Mouse (Mus musculus): Measurements from ENCODE around the gene Mgll. TPM values are rescaled to one million over a fixed set of nuclear protein-coding genes. Genes with fewer than 3 reads are reported as not detected.

Gene Mgll
- polyA plus RNA-seq, 1 experiment from 2014 or later = 8.0 TPM

- ATAC-seq (ENCODE audit: insufficient number of reproducible peaks, insufficient read depth, low FRiP score, low TSS enrichment, low read depth) = no peak
Observed at GRCm38 (mm10) chr6:88702887-88703286, 21.3 kb upstream of the Mgll start.

DNA sequence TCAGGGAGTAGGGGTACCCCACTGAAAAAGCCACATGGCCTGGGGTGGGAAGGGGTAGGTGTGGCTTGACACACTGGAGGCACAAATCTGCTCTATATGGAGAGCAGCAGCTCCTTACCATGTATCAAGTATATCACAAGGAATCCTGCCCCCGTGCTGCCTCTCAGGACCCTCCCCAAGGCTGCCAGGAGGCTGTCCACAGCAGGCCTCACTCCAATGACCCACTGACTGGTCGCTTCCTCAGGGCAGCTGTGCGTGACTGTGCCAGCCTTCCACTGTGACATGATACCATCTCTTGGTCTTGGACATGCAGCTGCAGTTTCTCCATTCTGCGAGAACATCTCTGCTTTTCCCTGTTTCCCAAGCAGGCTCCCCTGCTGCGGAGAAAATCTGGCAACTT, 20.5 kb upstream of the Mgll start:
- WGBS = 87% methylated on average over 5 of the region's 5 CpGs
- no peak for ATAC-seq (ENCODE audit: insufficient number of reproducible peaks, insufficient read depth, low FRiP score, low TSS enrichment, low read depth)
- H3K4me3 ChIP-seq (replicated peaks) = no peak overlapping the region
- H3K9me3 ChIP-seq = no peaks in the 10 kb centered on the region
- no peaks in the 10 kb centered on the region for H3K36me3 ChIP-seq
- no peak overlapping the region for H3K4me2 ChIP-seq
- H3K27me3 ChIP-seq = no peaks in the 10 kb centered on the region
- H3K27ac ChIP-seq = no peak overlapping the region
- no peak overlapping the region for H3K9ac ChIP-seq (replicated peaks)
- H3K4me1 ChIP-seq (replicated peaks) = no peaks in the 10 kb centered on the region

More at GRCm38 (mm10) chr6:88702887-88703286, 21.3 kb upstream of the Mgll start:
- no peak overlapping the region for H3K4me3 ChIP-seq (replicated peaks)
- no peaks in the 10 kb centered on the region for H3K27me3 ChIP-seq
- H3K4me1 ChIP-seq (replicated peaks) = no peaks in the 10 kb centered on the region
- H3K27ac ChIP-seq = no peak overlapping the region
- H3K36me3 ChIP-seq = no peaks in the 10 kb centered on the region
- no peak overlapping the region for H3K4me2 ChIP-seq
- H3K9ac ChIP-seq (replicated peaks) = no peak overlapping the region
- no peaks in the 10 kb centered on the region for H3K9me3 ChIP-seq
- 94% methylated on average over 1 of the region's 1 CpGs for WGBS

DNA sequence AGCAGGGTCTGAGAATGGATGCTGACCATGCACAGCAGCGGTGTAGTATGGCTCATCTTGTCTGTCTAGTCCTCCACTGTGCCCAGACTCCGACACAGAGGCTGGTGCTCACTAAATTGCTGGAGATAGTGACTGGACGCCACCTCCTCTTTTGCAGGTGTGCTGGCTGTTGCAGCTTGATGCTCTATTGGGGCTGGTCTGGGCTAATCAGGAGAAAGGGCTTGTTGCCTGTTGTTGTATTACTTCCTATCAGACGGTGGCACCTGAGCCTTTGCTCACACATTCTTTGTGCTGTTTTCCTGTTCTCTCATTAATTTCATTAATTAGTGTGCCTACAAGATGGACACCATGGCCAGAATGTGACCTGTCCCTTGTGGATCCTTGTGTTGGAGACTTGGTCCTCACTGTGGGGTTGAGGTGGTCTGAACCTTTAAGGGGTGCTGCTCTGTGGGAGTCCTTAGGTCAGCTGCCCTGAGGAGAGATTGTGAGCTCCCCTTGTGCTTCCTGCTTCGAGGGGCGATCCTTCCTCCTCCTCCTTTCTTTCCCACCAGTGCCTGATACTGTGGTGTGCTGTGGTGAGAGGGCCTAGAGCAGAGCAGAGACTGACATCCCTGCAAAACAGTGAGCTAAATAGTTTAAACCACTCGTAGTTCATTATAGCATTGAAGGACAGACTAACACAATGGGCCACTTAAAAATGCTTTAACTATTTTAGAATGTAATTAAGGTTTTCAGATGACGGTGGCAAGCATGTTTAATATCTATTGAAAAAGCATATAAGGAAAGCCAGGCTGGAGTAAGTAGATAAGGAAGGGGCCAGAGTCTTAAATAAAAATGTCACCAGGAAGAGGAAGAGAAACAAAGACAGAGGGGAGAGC, 15.6 kb upstream of the Mgll start:
- H3K9me3 ChIP-seq = no peaks in the 10 kb centered on the region
- no peaks in the 10 kb centered on the region for H3K36me3 ChIP-seq
- ATAC-seq (ENCODE audit: insufficient number of reproducible peaks, insufficient read depth, low FRiP score, low TSS enrichment, low read depth) = no peak
- H3K4me3 ChIP-seq (replicated peaks) = no peak overlapping the region
- no peak overlapping the region for H3K4me2 ChIP-seq
- no peaks in the 10 kb centered on the region for H3K27me3 ChIP-seq
- H3K4me1 ChIP-seq (replicated peaks) = no peaks in the 10 kb centered on the region
- no peak overlapping the region for H3K9ac ChIP-seq (replicated peaks)
- 74% methylated on average over 8 of the region's 8 CpGs for WGBS
- no peak overlapping the region for H3K27ac ChIP-seq

DNA sequence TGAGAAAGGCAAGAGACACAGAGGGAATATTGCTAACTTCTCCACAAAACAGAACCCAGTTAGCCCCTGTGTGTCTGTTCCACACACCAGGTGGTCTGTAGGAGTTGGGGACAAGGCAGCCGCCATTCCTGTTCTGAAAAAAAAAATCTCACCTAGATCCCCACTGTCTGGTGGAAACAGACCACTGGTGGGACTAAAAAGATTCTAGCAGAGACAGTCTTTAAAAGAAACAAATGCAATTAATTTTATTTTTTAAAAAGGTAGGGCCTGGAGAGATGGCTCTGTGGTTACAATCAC, 15.0 kb upstream of the Mgll start:
- Histone ChIP-seq H3K4me2 (no peak overlapping the region), H3K36me3 (no peaks in the 10 kb centered on the region), H3K4me3 (replicated peaks) (no peak overlapping the region), H3K27ac (no peak overlapping the region), H3K9me3 (no peaks in the 10 kb centered on the region), H3K27me3 (no peaks in the 10 kb centered on the region), H3K9ac (replicated peaks) (no peak overlapping the region), H3K4me1 (replicated peaks) (no peaks in the 10 kb centered on the region)
- 85% methylated on average over 1 of the region's 1 CpGs for WGBS
- ATAC-seq (ENCODE audit: insufficient number of reproducible peaks, insufficient read depth, low FRiP score, low TSS enrichment, low read depth) = no peak

DNA sequence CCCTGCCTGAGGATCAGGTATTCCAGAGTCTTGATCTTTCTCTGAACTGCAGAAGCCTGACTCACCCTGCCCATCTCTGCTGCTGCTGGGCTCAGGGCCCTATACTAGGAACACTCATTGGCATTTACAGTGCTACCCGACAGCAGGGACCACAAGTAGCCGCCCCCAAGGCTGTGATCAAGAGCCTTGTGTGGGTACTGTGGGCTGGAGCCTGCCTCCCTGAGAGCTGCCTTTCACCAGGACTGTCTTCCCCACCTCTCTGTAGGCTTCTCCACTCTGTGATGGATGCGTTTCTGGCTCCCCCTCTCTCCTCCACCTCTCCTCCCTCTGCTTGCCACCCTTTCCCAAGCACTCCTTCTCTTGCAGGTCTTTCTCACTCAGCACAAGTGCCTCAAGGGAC, 12.9 kb upstream of the Mgll start:
- no peak for ATAC-seq (ENCODE audit: insufficient number of reproducible peaks, insufficient read depth, low FRiP score, low TSS enrichment, low read depth)
- H3K27ac ChIP-seq = no peak overlapping the region
- H3K36me3 ChIP-seq = no peaks in the 10 kb centered on the region
- no peak overlapping the region for H3K9ac ChIP-seq (replicated peaks)
- H3K4me2 ChIP-seq = no peak overlapping the region
- 0 out of 2 replicates have a peak, but pooled peaks cover 4% of the 10 kb centered on the region for H3K4me1 ChIP-seq (replicated peaks)
- 67% methylated on average over 3 of the region's 3 CpGs for WGBS
- no peaks in the 10 kb centered on the region for H3K9me3 ChIP-seq
- no peaks in the 10 kb centered on the region for H3K27me3 ChIP-seq
- no peak overlapping the region for H3K4me3 ChIP-seq (replicated peaks)

- H3K27ac ChIP-seq = no peak overlapping the region
- no peak overlapping the region for H3K4me2 ChIP-seq
- no peaks in the 10 kb centered on the region for H3K9me3 ChIP-seq
- 83% methylated on average over 4 of the region's 4 CpGs for WGBS
- H3K36me3 ChIP-seq = no peaks in the 10 kb centered on the region
- H3K27me3 ChIP-seq = no peaks in the 10 kb centered on the region
- H3K9ac ChIP-seq (replicated peaks) = no peak overlapping the region
- H3K4me1 ChIP-seq (replicated peaks) = 0 out of 2 replicates have a peak, but pooled peaks cover 4% of the 10 kb centered on the region
- ATAC-seq (ENCODE audit: insufficient number of reproducible peaks, insufficient read depth, low FRiP score, low TSS enrichment, low read depth) = no peak
- no peak overlapping the region for H3K4me3 ChIP-seq (replicated peaks)
Observed at GRCm38 (mm10) chr6:88712083-88712482, 12.1 kb upstream of the Mgll start.

DNA sequence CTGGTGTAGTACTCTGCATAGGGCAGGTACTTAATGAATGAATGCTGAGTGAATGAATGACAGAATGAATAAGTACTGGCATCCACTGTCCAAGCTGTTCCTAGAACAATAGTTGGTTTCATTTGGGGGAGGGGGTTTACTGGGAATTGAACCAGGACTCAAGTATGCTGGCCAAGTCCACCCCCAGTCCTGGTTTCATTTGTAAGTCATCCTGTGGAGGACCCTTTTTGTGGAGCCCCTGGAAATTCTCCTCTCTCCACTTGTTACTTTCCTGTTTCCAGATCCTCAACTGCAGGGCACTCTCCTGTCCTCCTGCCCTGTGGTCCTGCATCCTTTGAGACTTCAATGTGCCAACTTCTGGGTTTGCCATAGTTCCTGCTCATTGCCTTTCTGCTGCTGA, 10.9 kb upstream of the Mgll start:
- Histone ChIP-seq H3K9me3 (no peaks in the 10 kb centered on the region), H3K4me1 (replicated peaks) (0 out of 2 replicates have a peak, but pooled peaks cover 4% of the 10 kb centered on the region), H3K27me3 (no peaks in the 10 kb centered on the region), H3K36me3 (no peaks in the 10 kb centered on the region), H3K4me3 (replicated peaks) (no peak overlapping the region), H3K4me2 (no peak overlapping the region), H3K27ac (no peak overlapping the region), H3K9ac (replicated peaks) (no peak overlapping the region)
- no peak for ATAC-seq (ENCODE audit: insufficient number of reproducible peaks, insufficient read depth, low FRiP score, low TSS enrichment, low read depth)

GRCm38 (mm10) chr6:88714200-88714674, 10.0 kb upstream of the Mgll start:
- H3K36me3 ChIP-seq = no peaks in the 10 kb centered on the region
- ATAC-seq (ENCODE audit: insufficient number of reproducible peaks, insufficient read depth, low FRiP score, low TSS enrichment, low read depth) = no peak
- H3K27ac ChIP-seq = no peak overlapping the region; the same call in 1 of the 2 replicates
- H3K9ac ChIP-seq (replicated peaks) = no peak overlapping the region
- H3K9me3 ChIP-seq = no peaks in the 10 kb centered on the region
- no peak overlapping the region for H3K4me3 ChIP-seq (replicated peaks)
- H3K27me3 ChIP-seq = no peaks in the 10 kb centered on the region
- WGBS = 84% methylated on average over 4 of the region's 4 CpGs
- 0 out of 2 replicates have a peak, but pooled peaks cover 4% of the 10 kb centered on the region for H3K4me1 ChIP-seq (replicated peaks)
- no peak overlapping the region for H3K4me2 ChIP-seq

- 57% methylated on average over 9 of the region's 9 CpGs for WGBS
- Histone ChIP-seq H3K4me2 (no peak overlapping the region), H3K9ac (replicated peaks) (no peak overlapping the region), H3K4me3 (replicated peaks) (no peak overlapping the region), H3K4me1 (replicated peaks) (0 out of 2 replicates have a peak, but pooled peaks cover 4% of the 10 kb centered on the region), H3K27me3 (no peaks in the 10 kb centered on the region), H3K36me3 (no peaks in the 10 kb centered on the region), H3K27ac (no peak overlapping the region), H3K9me3 (no peaks in the 10 kb centered on the region)
- no peak for ATAC-seq (ENCODE audit: insufficient number of reproducible peaks, insufficient read depth, low FRiP score, low TSS enrichment, low read depth)
Observed at GRCm38 (mm10) chr6:88715378-88715781, 8.8 kb upstream of the Mgll start.

GRCm38 (mm10) chr6:88715966-88716365, 8.2 kb upstream of the Mgll start:
- 66% methylated on average over 5 of the region's 5 CpGs for WGBS
- ATAC-seq (ENCODE audit: insufficient number of reproducible peaks, insufficient read depth, low FRiP score, low TSS enrichment, low read depth) = no peak

DNA sequence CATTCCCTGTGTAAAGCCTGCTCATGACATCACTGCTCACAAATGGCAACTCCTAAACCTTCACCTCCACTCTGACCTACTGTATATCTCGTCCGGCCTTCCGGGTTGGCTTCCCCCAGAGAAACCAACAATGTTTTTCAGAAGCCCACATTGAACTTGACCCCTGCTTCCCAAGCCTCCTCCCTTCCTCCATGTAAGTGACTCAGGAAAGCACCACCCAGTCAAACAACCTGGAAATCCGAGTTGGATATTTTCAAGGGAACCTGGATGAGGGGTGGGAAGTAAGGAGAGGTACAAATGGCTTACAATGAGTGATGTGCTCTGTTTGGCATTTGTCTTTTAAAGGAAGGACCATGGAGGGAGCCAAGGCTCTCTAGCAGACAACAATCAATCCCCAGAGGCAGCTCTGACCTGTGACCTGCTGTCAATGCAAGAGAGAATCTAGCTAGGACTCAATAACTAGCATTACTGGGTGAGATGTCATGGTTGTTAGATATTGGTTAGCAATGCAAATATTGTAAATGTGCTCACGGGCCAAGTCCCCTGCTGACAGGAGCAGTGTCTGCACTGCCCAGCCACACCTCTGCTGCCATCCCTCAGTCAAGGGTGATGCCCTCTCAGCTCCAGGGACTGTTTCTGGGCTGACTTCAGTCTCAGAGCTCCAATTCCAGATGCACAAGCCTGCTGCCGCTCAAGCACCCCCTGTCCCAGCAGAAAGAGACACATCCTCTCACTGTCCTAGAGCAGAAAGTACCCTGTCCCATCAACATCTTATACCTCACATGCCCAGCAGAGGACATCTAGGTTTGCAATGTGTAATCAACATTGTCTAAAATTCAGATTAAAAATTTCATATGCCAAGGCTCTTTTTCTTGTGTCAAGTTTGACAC, 6.8 kb upstream of the Mgll start:
- Histone ChIP-seq H3K9ac (replicated peaks) (no peak overlapping the region), H3K9me3 (no peaks in the 10 kb centered on the region), H3K27me3 (peaks cover 3% of the 10 kb centered on the region; the same call in 1 of the 2 replicates), H3K4me3 (replicated peaks) (no peak overlapping the region), H3K4me2 (no peak overlapping the region), H3K4me1 (replicated peaks) (peaks cover 9% of the 10 kb centered on the region; the same call in 1 of the 2 replicates), H3K27ac (no peak overlapping the region), H3K36me3 (no peaks in the 10 kb centered on the region)
- WGBS = 75% methylated on average over 6 of the region's 6 CpGs
- no peak for ATAC-seq (ENCODE audit: insufficient number of reproducible peaks, insufficient read depth, low FRiP score, low TSS enrichment, low read depth)

More at GRCm38 (mm10) chr6:88715966-88716365, 8.2 kb upstream of the Mgll start:
- Histone ChIP-seq H3K9ac (replicated peaks) (no peak overlapping the region), H3K4me2 (no peak overlapping the region), H3K27me3 (no peaks in the 10 kb centered on the region), H3K4me1 (replicated peaks) (peaks cover 4% of the 10 kb centered on the region; the same call in 1 of the 2 replicates), H3K4me3 (replicated peaks) (no peak overlapping the region), H3K36me3 (no peaks in the 10 kb centered on the region), H3K27ac (0 out of 2 replicates have a peak overlapping the region, but pooled peaks have one; percentile 12), H3K9me3 (no peaks in the 10 kb centered on the region)
